Mouse (Mus musculus) large intestine, adult 2 months (tissue): ENCODE measurements around the gene Mmgt2. TPM values are rescaled to one million over a fixed set of nuclear protein-coding genes. Genes with fewer than 3 reads are reported as not detected.
A peak's percentile ranks its signal among the peaks of the same experiment; 100 is the strongest.
"Not testable (repeated sequence)": the region's sequence is repeated elsewhere in the genome, so short reads cannot be mapped to it uniquely, and the experiment has no call there.

Experiments used
- DNase-seq: peaks from one replicate; pipeline ENCODE4 v3.0.0-alpha.2; 2012; ENCODE audit warnings: low read depth, low spot score
- WGBS: fragments of 180-500 bp; shearing (Covaris S2); methylation state at CpG from one replicate; pipeline ENCODE4 v1.1.7; 2018; 5-methylcytosine and 5-hydroxymethylcytosine counted together
- polyA plus RNA-seq: library from polyadenylated mRNA; depleted of rRNA; stranded (reverse); fragments of >200 nt; gene quantifications from 2 replicates; pipeline ENCODE4 v1.2.3, GENCODE M21; 2012

The Mmgt2 gene
- polyA plus RNA-seq, 1 experiment, result 36.1 TPM

DNA sequence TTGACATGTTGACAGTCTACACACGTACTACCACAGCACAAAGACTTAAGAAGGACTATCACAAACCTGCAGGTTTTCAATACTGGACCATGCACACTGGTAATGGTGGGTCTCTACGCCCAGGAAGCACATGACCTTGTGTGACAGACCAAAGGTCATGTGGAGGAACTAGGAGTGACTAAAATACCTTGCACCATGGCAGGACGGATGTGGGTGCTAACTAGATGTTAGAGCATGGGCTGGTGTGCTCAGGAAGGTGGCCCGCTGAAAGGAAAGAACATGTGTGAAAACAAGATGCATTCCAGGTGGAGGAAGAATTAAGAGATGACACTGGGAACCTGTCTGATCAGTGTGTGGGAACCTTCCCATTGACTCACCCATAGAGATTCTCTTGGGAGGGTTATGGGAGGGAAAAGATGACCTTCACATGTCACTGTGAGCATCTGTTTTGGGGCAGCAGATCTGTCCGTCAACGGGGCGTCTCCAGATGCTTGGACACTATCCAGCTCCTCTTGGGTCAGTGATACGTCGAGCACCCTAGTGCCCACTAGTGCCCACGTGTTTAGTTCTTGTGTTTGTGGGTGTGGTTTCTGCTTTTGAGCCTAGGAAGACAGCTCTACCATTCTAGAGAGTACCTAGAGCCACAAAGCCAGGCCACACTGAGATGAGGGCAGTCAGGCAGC is 4.6 kb upstream of the Mmgt2 start:
- no peak for DNase-seq
- WGBS, result 44% methylated on average over 10 of the region's 10 CpGs

DNA sequence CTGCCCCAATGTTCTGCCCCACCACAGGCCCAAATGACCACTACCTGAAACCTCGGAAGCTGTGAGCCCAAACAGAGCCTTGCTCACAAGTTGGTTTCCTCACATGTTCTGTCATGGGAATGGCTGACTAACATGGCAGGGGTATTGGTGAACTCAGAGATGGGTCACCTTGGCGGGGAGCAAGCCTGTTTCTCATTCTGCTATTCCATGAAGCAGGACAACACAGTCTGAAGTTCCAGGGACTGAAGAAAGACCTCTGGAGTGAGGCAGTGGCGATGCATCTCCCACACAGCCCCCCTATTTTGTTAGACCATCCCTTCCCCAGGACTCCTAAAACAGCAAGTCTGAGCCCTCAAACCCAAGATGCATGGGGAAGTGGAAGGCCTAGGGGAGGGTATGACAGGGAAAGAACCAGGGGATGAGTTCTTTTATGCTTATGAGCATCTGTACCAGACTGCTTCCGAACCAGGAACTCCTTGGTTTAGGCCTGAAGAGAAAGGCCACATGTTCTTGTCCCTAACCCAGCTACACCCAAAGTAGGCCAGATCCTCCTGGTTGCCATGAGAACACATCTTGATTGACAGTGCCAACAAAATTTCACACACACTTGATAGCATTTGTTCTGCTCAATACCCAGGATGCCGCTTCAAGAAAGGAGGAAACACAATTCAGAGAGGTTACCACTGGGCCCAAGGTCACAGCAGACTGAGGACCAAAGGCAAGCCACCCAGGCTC is 3.7 kb upstream of the Mmgt2 start:
- DNase-seq, result no peak
- WGBS, result 88% methylated on average over 5 of the region's 5 CpGs

DNA sequence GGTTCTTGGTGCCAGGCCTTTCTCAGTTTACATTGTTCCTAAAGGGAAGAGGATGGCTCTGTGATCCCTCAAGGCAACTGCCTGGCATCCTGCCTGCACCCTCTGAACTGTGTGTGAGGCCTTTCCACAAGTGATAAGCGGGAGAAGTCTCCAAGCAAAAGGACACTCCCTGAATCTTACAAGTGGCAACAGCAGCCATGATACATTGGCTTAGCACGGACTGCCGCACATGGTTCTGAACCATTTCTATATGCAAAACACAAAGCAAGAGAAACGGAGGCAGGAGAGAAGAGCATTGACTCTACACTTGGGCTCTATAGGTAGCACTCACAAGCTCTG is 3.2 kb upstream of the Mmgt2 start:
- WGBS, result 59% methylated on average over 4 of the region's 4 CpGs
- no peak for DNase-seq

DNA sequence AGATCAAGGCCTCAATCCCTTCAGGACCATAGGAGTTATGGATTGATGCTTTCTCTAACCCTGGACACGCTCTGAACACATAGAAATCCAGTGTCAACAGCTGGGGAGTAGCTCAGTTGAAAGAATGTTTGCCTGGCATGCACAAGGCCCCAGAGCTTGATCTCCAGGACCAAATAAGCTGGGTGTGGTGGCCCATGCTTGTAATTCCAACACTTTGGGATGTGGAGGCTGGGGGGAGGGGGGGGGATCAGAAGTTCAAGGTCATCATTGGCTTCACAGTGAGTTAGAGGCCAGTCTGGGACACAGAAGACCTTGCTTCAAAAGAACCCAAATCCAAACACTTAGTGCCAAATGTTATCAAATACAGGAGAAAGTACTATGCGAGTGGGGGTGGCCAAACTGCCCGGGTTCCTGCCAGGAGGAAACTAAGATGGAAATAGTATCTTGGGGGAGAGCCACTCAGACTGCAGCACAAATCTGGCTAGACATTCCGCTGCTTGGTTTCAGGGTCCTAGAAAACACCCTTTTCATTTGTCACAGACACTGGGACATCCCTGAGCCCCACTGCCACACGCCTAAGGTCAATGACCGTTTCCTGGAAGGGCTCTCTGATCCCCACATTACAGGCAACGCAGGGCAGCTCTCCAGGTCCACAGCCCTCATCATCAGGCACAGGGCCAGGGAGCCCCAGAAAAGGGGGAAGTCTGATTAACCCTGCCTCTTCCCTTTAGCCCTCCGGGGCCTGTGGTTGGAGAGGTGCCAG is 2.6 kb upstream of the Mmgt2 start:
- no peak for DNase-seq
- 14% methylated on average over 8 of the region's 8 CpGs for WGBS

DNA sequence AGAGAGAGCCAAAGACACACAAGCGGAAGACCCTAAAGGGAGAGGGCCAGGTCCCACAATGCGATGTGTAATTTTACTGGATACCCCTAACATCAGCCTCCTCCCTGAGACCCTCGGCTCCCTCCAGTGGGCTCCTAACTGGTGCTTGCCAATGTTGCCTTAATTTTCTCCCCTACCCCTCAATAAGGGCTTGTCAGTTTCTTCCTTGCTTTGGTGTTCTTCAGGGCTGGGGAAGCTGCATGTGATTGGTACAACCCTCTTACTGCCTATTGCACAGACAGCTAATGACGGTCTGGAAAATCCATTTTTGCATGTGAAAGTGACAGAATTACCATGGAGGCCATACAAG is 2.0 kb upstream of the Mmgt2 start:
- WGBS, result 44% methylated on average over 4 of the region's 4 CpGs
- no peak for DNase-seq

DNA sequence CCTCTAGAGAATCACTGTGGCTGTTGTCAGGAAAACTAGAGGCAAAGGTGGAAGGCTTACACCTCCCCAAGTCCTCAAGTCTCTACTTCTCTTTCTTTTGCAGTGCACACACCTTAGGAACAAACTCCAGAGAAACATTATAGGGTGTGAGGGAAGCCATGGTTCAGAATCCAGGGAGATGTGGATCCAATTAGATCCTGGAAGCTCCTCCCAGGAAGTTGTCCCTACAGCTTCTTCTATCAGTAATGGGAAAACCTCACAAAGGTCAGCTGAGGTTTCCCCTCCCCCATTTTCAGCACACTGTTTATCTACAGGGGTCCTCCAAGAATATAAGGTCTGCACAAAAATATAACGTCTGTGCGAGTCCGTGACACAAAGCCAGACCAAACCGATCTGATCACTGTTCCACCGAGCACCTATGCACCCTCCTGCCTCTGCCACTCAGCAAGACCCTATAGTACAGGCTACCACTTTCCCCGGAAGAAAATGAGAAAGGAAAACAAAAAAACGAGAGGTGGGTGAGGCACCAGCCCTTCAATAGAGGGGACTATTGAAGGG is 1.4 kb upstream of the Mmgt2 start:
- DNase-seq, result no peak
- 30% methylated on average over 7 of the region's 7 CpGs for WGBS

DNA sequence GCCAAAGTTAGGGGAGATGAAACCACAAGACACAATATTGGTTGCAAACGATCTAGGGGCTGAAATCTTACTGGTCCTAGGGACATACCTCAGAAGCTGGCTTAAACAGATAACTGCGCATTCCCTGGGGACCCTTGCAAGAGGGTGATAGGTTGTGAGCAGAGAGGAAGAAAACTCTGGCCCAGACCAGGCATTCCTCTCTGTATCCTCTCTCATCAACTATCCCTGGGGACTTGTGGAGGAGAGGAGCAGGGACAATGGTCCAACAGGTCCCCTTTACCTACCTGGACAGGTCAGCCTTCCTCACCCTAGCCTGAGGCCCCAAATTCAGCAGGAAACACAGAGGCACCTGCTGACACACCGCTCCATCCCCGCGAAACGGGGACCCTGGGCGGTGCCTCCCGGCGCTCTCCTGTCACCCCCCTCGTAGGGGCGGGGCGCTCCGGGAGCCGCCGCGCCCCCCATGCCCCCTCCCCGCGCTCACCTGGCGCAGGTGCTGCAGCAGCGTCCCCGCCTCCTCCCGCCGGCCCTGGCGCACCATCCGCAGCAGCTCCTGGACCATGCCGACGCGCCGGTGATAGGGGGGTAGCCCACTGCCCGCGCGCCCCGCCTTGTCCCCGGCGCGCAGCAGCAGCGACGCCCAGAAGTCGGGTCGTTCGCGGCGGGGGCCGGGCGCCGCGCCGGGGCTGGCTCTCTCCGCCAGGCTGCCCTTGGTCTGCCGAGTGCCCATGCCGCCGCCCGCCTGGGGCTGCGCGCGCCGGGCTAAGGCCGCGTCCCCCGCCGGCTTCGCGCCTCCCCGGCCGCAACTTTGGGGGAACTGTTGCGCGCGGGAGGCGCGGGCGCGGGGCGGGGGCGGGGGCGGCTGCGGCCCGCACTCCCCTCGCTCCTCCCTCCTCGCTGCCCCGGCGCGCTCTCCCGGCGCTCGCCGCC is 538 bp upstream of the Mmgt2 start, which contains the start of gene Lrrc75a:
Gene Lrrc75a, minus strand, starts transcription at position 863 of the 930 bp plus-strand sequence.
- DNase-seq, result no peak
- 1% methylated on average over 69 of the region's 86 CpGs for WGBS

DNA sequence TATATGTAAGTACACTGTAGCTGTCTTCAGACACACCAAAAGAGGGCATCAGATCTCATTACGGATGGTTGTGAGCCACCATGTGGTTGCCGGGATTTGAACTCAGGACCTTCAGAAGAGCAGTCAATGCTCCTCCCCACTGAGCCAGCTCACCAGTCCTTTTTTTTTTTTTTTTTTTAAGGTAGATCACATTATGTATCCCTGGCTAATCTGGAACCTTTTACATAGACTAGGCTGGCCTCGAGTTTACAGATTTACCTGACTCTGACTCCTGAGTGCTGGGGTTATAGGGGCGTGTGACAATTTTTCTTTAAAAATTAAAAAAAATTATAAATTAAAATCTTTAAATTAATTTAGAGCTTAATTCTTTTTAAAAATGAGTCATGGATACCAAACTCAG is 1.3 kb downstream of the Mmgt2 start:
- not testable (repeated sequence) for DNase-seq

DNA sequence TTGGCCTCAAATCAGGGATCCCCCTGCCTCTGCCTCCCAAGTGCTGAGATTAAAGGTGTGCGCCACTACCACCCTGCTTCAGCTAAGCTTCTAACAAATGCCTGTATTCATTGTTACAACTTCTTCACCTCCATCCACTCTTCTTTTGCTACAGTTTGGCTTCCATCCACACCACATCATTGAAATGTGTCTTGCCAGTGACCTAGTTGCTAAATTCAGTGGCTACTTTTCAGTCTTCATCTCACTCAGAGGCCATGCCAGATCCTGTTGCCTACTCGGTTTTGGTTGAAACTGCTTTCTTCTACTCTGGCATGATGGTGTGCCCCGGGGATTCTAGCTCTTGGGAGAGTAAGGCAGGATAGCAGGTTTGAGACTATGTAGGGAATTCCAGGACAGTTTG is 3.1 kb downstream of the Mmgt2 start:
- 86% methylated on average over 3 of the region's 3 CpGs for WGBS
- DNase-seq, result no peak

More for the DNA sequence above, 1.3 kb downstream of the Mmgt2 start:
- WGBS, result 72% methylated on average over 4 of the region's 4 CpGs

DNA sequence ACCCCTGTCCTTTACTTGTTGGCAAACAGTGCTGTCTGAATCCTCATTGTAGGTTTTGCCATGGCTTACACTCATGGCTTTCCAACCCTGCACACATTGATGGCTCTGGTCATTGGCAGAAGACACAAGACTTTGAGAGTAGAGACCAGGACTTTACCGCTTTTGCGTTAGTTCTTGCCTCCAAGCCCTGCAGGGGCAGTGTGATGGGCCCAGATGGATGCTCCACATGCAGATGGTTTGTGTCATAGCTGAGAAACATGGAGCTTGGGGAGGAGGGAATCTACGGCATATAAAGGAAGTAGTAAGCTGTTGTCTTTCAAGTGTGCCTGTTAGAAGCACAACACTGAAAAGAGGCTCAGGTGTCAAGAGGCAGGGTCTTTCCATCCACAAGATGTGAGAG is 3.6 kb downstream of the Mmgt2 start:
- no peak for DNase-seq
- WGBS, result 93% methylated on average over 3 of the region's 3 CpGs

DNA sequence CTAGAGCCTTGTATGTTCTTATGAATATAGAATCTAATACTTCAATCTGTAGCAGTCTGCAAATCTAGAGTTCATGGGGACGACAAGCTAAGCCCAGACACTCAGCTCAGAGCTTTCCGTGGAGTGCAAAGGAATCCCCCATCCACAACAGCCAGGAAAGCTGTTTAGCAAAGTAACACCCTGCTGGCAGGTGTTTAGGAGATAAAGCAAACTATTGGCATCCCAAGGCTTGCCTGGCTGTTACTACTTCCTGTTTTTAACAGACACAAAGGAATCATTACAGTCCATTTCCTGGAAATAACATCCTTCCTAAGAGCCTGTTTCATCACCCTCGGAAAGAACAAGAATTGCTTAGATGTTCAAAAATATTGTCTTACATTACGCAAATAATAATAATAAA is 12.4 kb downstream of the Mmgt2 start:
- no peak for DNase-seq
- whole genome bisulfite sequencing, result 54% methylated on average over 4 of the region's 4 CpGs

DNA sequence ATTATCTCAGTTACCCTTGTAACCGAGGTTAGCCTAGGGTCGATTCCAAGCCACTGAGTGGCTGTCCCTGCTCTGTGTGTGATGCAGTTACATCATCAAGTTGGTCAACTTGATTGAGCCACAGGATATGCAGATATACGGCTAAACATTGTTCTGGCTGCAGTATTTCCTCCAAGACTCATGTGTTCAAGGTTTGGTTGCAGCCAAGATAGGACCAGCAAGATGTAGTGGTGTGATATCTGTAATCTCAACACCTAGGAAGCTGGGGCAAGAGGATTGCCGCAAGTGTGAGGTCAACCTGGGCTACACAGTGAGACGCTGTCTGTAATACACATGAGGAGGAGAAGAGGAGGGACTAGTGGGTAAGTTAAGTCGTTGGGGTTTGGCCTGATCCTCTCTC is 15.8 kb downstream of the Mmgt2 start:
- WGBS, result 84% methylated on average over 6 of the region's 6 CpGs
- no peak for DNase-seq

DNA sequence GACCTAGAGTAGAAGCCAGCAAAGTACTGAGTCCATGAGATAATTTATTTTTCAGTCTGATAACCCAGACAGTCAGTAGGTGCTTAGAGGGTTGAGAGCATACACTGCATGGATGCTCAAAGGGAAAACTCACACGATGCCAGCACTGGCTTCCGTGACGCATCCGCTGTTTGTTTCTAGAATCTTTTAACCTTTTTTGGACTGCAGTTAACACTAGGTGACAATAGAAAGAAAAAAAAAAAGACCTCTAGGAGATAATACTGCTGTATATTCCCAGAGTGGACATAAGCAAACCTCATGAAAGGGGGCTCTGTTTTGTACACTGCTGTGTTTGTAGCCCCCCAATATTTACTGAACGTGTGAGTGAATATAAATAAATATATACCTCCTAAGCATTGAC is 20.5 kb downstream of the Mmgt2 start:
- DNase-seq, result no peak
- WGBS, result 83% methylated on average over 5 of the region's 5 CpGs

DNA sequence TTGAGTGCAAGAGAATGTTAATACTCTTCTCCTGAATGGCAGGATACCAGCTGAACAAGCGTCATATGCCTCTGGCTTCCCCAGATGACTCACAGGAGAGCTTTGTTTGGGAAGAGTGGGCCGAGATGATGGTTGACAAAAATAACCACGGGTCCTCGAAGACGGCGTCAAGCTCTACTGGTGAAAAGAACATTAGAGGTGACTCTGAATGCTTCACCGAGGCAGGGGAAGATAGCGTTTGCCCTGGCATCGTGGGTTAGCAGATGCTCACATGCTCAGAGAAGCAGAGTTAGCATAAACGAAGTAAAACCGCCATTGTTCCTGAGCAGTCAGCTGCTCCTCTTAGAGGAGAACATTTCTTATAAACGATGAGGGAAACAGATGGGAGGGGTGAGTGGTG is 21.0 kb downstream of the Mmgt2 start:
- WGBS, result 46% methylated on average over 12 of the region's 12 CpGs
- no peak for DNase-seq

DNA sequence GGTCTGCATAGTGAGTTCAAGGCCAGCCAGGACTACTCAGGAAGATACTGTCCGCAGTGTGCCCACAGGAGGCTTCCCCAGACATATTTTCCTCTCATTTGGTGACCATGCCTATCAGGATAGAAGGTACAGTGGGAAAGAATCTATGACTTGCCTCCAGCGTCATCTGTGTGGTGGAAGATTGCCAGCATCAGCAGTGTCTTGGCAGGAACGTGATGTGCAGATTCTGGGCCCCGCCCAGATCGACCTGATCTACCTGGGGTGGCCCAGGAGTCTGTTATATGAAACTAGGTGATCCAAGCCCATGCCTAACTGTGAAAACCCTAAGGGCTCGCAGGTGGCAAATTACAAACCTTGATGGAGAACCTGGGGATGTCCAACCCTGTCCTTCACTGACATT is 21.5 kb downstream of the Mmgt2 start:
- 36% methylated on average over 6 of the region's 6 CpGs for WGBS
- DNase-seq, result no peak

DNA sequence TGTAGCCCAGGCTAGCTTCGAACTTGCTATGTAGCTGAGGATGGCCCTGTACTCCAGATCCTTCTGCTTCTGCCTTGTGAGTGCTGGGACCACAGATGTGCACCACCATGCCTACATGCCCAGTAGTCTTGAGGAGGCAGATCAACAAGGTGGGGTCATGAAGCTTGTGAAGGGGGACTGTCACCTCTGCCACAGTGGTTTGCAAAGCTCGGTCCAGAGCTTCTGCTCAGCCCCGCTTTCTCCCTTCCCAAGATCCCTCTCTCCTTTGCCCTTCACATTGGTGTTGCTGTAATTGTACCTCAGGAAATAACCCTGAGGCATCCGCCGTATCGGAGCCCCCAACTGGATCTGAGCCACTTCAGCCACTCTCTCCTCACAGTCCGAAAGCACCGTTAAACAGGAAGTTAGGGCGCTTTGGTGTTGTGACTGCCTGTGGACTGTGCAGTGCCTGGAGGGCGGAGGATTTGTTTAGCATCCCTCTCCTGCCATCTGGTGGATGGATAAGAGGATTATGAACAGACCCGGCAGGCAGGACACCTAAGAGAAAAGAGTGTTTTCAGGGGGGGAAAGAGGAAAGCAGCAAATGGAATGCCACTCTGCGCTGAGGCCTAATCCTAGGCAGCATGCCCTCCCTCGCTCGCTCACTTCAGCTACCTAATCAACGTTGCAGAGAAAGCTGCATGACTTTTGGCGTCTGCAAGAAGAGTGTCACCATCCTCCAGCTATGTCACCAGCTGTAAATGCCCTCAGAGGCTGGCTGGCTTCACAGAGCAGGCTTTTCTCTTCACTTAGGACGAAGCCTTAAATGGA is 27.2 kb downstream of the Mmgt2 start:
- WGBS, result 20% methylated on average over 17 of the region's 17 CpGs
- peak; percentile 52 for DNase-seq

DNA sequence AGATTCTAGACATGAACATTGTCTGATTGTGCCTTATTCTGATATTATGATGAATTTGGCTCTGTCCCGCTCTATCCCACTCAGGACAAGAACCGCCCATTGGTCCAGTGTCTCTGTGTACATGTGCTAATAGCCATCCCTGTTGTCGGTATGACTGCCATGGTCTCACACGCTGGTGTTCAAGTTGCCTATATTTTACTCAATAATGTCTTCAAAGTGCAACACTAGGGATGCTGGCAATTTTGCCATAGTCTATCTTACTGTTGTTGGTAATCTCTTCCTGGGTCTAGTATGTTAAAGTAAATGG is 27.8 kb downstream of the Mmgt2 start:
- no peak for DNase-seq
- WGBS, result 88% methylated on average over 4 of the region's 4 CpGs

DNA sequence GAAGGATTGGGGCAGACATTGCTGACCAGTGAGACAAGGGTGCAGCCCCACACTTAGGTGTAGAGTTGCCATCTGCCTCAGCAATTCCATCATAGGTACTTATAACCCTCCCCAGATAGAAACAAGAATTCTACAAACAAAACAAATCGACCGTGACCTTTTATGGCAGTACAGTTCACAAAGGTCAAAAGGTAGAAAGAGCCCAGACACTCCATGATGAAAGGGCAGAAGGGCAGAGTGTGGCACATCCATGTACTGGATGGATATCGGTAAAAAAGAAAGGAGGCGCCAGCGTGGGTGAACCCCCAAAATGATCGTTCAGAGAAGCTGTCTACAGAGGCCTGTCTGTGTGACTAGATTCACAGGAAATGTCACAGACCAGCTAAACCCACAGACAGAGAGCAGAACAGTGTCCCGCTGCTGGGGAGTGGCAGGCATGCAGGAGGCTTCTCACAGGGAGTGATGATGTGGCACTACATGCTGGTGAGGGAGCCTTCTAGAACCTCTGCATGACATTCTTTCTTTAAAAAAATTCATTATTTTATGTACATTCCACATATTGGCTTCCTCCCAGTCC is 30.4 kb downstream of the Mmgt2 start:
- WGBS, result 64% methylated on average over 7 of the region's 7 CpGs
- DNase-seq, result no peak

DNA sequence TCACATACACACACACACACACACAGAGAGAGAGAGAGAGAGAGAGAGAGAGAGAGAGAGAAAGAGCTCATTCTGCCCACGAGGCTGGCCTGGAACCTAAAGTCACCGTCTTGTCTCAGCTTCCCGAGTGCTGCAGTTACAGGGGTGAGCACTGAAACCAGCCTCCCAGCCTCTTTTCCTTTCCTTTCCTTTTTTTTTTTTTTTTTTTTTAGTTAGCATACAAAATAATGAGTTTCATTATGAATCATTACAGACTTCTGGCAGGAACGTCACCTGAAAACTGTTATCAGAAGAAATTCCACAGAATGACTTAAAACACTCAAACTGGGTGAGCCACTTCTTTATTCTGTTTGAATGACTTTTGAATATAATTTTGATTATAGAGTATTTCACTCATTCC is 31.5 kb downstream of the Mmgt2 start:
- no peak for DNase-seq
- WGBS, result 80% methylated on average over 4 of the region's 4 CpGs
